Mouse (Mus musculus) liver, embryonic 16.5 days (tissue): ENCODE results near the gene Fam214b. TPM values are rescaled to one million over a fixed set of nuclear protein-coding genes. Genes with fewer than 3 reads are reported as not detected.

ENCODE experiments used
- ATAC-seq: fragments of 200-750 bp; cut with Nextera tagmentation; 2 replicates; pipeline ENCODE4 v1.8.0; 2017; ENCODE audit warnings: low read depth, mild to moderate bottlenecking, moderate number of reproducible peaks, moderate library complexity
- H3K27ac ChIP-seq: fragments of 300-500 bp; sonication (generic); 2 replicates; pipeline ENCODE4 v1.5.1; 2014; ENCODE audit warnings: mild to moderate bottlenecking, low read length
- H3K27me3 ChIP-seq: fragments of 300-500 bp; sonication (generic); 2 replicates; pipeline ENCODE4 v1.6.1; 2014; ENCODE audit warnings: low read depth, low read length, mixed read lengths; ENCODE audit not compliant: control insufficient read depth, insufficient read depth
- H3K36me3 ChIP-seq: fragments of 300-500 bp; sonication (generic); 2 replicates; pipeline ENCODE4 v1.6.1; 2014; ENCODE audit warnings: mild to moderate bottlenecking; ENCODE audit not compliant: control insufficient read depth, insufficient read depth
- H3K4me1 ChIP-seq: fragments of 300-500 bp; sonication (generic); 2 replicates; pipeline ENCODE4 v1.6.1; 2014; ENCODE audit warnings: low read depth, low read length, mixed read lengths; ENCODE audit not compliant: control insufficient read depth
- H3K4me2 ChIP-seq: fragments of 300-500 bp; sonication (generic); 2 replicates; pipeline ENCODE4 v1.6.1; 2014; ENCODE audit warnings: low read depth, low read length, mixed read lengths
- H3K4me3 ChIP-seq: fragments of 300-500 bp; sonication (generic); 2 replicates; pipeline ENCODE4 v1.5.1; 2014; ENCODE audit warnings: low read depth, mild to moderate bottlenecking, low read length
- H3K9ac ChIP-seq: fragments of 300-500 bp; sonication (generic); 2 replicates; pipeline ENCODE4 v1.6.1; 2014; ENCODE audit warnings: low read depth, low read length
- H3K9me3 ChIP-seq: fragments of 300-500 bp; sonication (generic); replicated peaks from 2 replicates; pipeline ENCODE4 v1.6.1; 2016; ENCODE audit warnings: low read length; ENCODE audit not compliant: control insufficient read depth
- WGBS: fragments of 180-500 bp; shearing (Covaris S2); extraction: QIAGEN DNeasy Blood & Tissue Kit; methylation state at CpG from one replicate; pipeline ENCODE4 v1.1.7; 2014; ENCODE audit not compliant: insufficient replicate concordance; 5-methylcytosine and 5-hydroxymethylcytosine counted together
- polyA plus RNA-seq: library from polyadenylated mRNA; unstranded; fragments of >200 nt; fragmentation: Nextera tagmentation; extraction: Ambion mirVana; gene quantifications from 2 replicates; pipeline ENCODE4 v1.2.1, GENCODE M21; 2015

The Fam214b gene
- polyA plus RNA-seq, 1 experiment from 2014 or later, result 41.3 TPM

DNA sequence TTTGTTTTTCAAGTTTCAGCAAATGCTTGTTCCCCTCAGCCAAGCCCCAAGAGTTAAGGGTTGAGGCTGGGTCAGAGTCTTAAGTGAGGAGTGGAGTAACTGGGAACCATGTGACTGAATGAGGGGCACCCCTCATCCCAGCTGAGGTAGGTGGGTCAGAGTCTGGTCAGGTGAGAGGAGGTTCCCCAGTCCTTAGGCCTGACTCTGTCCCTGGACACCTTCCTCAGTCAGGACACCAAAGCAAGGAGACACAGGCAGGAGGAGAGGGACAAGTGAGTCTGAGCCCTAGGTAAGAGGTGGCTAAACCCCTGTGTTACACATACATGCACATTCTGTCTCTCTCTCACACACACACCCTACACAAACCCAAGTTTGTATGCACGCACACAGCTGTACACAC lies 13.5 kb downstream of the Fam214b start:
- H3K36me3 ChIP-seq, result peaks cover 53% of the 10 kb centered on the region
- no peak overlapping the region for H3K9ac ChIP-seq
- H3K4me2 ChIP-seq, result no peak overlapping the region
- no peaks in the 10 kb centered on the region for H3K27me3 ChIP-seq
- no peaks in the 10 kb centered on the region for H3K9me3 ChIP-seq
- no peak overlapping the region for H3K4me3 ChIP-seq
- ATAC-seq, result no peak
- H3K27ac ChIP-seq, result no peak overlapping the region
- peaks cover 39% of the 10 kb centered on the region for H3K4me1 ChIP-seq
- 73% methylated on average over 1 of the region's 1 CpGs for WGBS

DNA sequence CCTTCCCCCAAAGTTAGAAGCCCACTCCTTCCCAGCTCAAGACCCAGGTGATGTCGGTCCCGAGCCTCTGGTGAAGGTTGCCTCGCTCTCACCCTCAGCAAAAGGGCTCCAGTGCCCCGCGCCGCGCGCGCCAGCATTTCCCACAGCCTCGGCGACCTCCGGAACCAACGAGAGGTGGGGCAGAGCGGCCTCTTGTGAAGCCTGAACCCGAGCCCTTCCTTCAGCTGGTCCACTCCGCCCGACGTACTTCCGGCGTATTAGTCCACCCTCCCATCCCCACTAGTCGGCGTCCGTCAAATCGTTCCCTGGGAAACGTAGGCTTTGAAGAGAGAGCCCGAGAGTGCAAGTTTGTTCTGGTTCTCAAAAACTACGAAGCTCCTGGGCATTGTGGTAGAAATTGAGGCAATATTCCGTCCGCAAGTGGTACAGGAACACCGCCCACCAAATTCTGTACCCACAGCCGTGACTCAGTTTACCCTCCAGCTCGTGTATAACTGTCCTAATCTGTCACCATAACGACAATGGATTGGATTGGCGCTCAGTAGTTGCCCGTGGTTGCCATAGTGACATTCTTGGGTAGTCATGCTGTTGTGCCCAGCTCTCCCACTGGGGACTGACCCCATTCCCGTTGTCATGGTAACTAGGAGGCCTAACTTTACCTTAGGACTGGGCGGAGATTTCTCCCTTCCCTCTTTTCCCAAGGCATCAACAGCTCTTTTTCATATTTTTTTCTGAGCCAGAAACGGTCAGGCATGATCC lies 14.6 kb downstream of the Fam214b start, which contains the start of gene Stoml2:
Gene Stoml2 (minus strand): TSS at position 474 of the 759 bp plus-strand sequence.
- H3K9me3 ChIP-seq, result no peaks in the 10 kb centered on the region
- peaks cover 54% of the 10 kb centered on the region for H3K36me3 ChIP-seq
- peaks cover 28% of the 10 kb centered on the region for H3K4me1 ChIP-seq
- no peaks in the 10 kb centered on the region for H3K27me3 ChIP-seq
- peak within 1 kb of the TSS; percentile 96 for H3K9ac ChIP-seq
- ATAC-seq, result peak; percentile 97
- 1% methylated on average over 38 of the region's 38 CpGs for WGBS
- H3K4me3 ChIP-seq, result peak within 1 kb of the TSS; percentile 85
- H3K27ac ChIP-seq, result peak within 1 kb of the TSS; percentile 88
- H3K4me2 ChIP-seq, result peak within 1 kb of the TSS; percentile 93

DNA sequence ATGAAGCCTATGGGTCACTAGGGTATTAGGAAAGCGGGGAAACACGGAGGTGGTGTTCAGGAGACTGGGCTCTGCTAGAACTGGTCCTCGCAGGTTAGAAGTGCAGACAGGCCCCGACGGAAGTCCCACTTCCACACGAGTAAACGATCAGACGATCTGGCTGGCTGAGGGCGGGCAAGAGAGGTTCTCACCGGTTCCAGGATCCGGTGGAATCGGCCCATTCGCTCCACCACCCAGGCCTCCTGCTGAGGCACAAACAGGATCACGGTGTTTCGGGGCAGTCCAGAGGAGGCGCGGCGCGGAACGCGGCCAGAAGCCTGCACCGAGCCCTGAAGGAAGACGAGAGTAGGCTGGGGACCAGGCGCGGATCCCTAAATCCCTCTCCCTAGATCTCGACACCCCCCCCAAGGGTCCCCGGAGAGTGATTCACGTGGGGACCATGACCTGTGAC lies 15.2 kb downstream of the Fam214b start:
- H3K27me3 ChIP-seq, result no peaks in the 10 kb centered on the region
- peak overlapping the region; percentile 85 for H3K4me3 ChIP-seq
- ATAC-seq, result peak; percentile 73
- H3K9ac ChIP-seq, result peak overlapping the region; percentile 96
- H3K4me1 ChIP-seq, result peaks cover 22% of the 10 kb centered on the region
- peaks cover 48% of the 10 kb centered on the region for H3K36me3 ChIP-seq
- no peaks in the 10 kb centered on the region for H3K9me3 ChIP-seq
- peak overlapping the region; percentile 93 for H3K4me2 ChIP-seq
- WGBS, result 1% methylated on average over 28 of the region's 28 CpGs
- peak overlapping the region; percentile 88 for H3K27ac ChIP-seq

DNA sequence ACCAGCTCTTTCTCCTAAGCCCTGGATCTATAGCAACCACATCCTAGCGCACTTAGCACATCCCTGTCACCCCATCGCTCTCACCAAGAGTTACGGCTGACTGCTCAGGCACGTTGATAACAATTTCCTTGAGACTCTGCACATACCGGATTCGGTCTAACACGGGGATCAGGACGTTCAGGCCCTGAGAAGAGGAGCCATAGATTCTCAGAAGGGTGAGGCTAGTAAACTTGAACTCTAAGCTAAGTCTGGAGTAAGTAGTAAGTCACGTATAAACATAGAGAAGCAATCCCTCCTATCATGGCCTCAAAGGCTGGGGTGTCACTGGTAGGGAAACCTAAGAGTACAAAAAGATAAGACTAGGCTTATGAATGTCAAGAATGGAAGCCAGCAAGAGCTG lies 15.7 kb downstream of the Fam214b start:
- ATAC-seq, result no peak
- WGBS, result 48% methylated on average over 9 of the region's 9 CpGs
- Histone ChIP-seq H3K4me1 (peaks cover 20% of the 10 kb centered on the region), H3K9me3 (no peaks in the 10 kb centered on the region), H3K36me3 (peaks cover 45% of the 10 kb centered on the region), H3K27me3 (no peaks in the 10 kb centered on the region), H3K4me3 (peak overlapping the region; percentile 85), H3K27ac (peak overlapping the region; percentile 88), H3K4me2 (peak overlapping the region; percentile 93), H3K9ac (peak overlapping the region; percentile 96)

DNA sequence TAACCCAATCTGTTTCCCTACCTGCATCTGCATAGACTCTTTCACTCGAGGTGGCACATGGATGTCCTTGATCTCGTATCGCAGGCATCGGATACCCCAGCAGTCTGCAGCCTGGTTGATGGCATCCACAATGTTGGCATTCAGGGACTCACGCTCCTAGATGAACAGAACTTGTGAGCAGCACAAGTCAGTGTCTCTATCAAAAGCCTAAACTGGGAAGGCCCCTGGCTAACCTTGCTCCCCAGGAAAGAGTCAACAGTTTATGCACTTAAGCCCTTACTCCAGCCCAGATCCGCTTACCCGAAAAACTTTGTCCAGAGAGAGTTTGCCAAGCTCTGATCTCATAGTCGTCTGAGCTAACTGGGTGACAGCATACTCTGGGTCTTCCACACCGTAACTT lies 16.3 kb downstream of the Fam214b start:
- Histone ChIP-seq H3K27me3 (no peaks in the 10 kb centered on the region), H3K4me2 (peak overlapping the region; percentile 93), H3K36me3 (peaks cover 41% of the 10 kb centered on the region), H3K4me1 (peaks cover 25% of the 10 kb centered on the region), H3K4me3 (peak overlapping the region; percentile 85), H3K9ac (peak overlapping the region; percentile 96; the same call in 1 of the 2 replicates), H3K27ac (no peak overlapping the region), H3K9me3 (no peaks in the 10 kb centered on the region)
- ATAC-seq, result no peak
- WGBS, result 88% methylated on average over 9 of the region's 9 CpGs

DNA sequence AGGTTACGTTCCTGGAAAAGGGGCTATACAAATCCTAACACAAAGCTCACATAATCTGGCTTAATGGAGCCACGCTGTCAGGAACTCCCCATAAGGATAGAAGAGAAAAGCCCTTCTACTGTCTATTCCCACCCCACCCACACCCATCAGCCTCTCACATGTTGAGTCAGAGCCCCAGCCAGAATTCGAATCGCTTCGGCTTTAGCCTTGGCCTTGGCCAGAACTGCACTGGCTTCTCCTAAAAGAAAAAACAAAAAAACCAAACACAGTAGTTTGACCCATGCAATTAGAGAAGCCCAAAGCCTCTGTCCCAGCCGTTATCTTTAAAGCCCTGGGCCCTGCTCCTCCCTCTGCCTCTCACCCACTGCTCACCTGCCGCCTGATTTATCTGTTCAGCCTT lies 16.9 kb downstream of the Fam214b start:
- Histone ChIP-seq H3K27ac (no peak overlapping the region), H3K4me3 (no peak overlapping the region), H3K4me2 (no peak overlapping the region), H3K9me3 (no peaks in the 10 kb centered on the region), H3K4me1 (peaks cover 30% of the 10 kb centered on the region), H3K36me3 (peaks cover 36% of the 10 kb centered on the region), H3K27me3 (no peaks in the 10 kb centered on the region), H3K9ac (no peak overlapping the region)
- ATAC-seq, result no peak
- WGBS, result 78% methylated on average over 7 of the region's 7 CpGs

DNA sequence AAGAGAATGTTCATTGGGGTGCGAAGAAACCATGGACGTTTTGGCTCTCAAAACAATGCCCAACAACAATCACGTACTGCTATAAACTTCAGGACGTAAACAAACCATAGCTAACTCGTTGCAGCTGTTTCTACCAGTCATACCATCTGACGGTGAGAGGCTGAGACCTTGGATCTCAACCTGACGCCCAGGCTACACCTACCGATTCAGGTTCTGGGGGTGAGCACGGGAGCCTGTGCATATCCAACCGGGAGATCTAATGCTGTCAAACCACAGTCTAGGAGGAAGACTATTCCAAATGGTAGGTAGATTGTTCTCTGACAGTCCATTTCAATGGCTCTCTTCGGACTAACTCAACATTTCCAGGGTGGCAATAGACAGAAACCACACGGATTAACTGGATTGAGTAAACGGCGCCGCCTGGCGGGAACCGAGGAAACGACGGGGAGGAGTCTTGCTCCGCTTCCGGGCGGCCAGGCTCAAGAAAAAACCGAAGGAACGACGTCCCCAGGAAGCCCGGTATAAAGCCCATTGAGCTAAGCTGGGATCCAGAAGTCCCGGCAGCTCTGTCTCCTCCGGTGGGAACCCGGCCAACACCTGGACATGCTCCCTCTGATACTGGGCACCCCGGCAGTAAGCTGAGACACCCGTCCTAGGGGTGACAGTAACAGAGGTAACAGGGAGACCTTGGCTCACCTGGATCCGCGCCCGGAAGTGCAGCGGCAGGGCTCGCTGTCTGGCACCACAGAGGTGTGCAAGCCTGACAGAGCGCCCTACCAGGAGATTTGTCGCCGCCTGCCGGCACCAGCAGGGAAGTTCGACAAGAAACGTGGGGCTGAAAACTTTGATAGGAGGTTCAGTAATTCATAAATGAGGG lies 20.7 kb downstream of the Fam214b start, which contains the start of gene Pigo:
Gene Pigo (minus strand): TSS at position 736 of the 877 bp plus-strand sequence.
- WGBS, result 8% methylated on average over 42 of the region's 42 CpGs
- Histone ChIP-seq H3K4me1 (peaks cover 21% of the 10 kb centered on the region), H3K9ac (peak within 1 kb of the TSS; percentile 59), H3K36me3 (peaks cover 46% of the 10 kb centered on the region), H3K27me3 (no peaks in the 10 kb centered on the region), H3K9me3 (no peaks in the 10 kb centered on the region), H3K4me2 (peak within 1 kb of the TSS; percentile 84), H3K4me3 (peak within 1 kb of the TSS; percentile 64), H3K27ac (peak within 1 kb of the TSS; percentile 83)
- peak; percentile 93 for ATAC-seq

DNA sequence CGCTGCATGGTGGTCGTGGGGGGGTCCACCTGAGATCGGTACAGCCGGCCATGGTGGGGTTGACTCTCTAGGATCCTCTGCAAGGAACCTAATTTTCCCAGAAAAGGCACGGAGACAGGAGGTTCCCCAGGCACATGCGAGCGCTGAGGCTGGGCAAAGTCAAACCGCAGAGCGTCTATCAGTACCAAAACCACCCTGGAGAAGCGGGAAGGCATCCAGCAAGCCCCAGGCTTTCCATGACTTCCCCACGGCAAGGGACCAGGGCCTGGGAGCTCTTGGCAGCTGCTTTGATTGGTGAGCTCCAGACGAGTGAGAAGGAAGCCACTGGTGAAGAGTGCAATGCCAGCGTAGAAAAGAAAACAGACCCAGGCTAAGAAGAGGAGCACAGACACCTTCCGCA lies 21.3 kb downstream of the Fam214b start:
- ATAC-seq, result no peak
- Histone ChIP-seq H3K27me3 (no peaks in the 10 kb centered on the region), H3K9ac (peak overlapping the region; percentile 59), H3K9me3 (no peaks in the 10 kb centered on the region), H3K4me1 (peaks cover 20% of the 10 kb centered on the region), H3K36me3 (peaks cover 46% of the 10 kb centered on the region), H3K27ac (peak overlapping the region; percentile 83; the same call in 1 of the 2 replicates), H3K4me3 (peak overlapping the region; percentile 64), H3K4me2 (peak overlapping the region; percentile 84)
- WGBS, result 78% methylated on average over 14 of the region's 14 CpGs
